Mouse (Mus musculus) liver, postnatal 0 days (tissue): ENCODE data around the gene Dlg1.

Source experiments
- CTCF ChIP-seq: sonication (generic); IDR thresholded peaks from 2 replicates; pipeline ENCODE4 v1.5.1; 2016; ENCODE audit warnings: antibody characterized with exemption, low read depth
- EP300 ChIP-seq: IDR thresholded peaks from 2 replicates; pipeline ENCODE4 v1.6.1; 2016; ENCODE audit warnings: antibody characterized with exemption, low read depth, mild to moderate bottlenecking

DNA sequence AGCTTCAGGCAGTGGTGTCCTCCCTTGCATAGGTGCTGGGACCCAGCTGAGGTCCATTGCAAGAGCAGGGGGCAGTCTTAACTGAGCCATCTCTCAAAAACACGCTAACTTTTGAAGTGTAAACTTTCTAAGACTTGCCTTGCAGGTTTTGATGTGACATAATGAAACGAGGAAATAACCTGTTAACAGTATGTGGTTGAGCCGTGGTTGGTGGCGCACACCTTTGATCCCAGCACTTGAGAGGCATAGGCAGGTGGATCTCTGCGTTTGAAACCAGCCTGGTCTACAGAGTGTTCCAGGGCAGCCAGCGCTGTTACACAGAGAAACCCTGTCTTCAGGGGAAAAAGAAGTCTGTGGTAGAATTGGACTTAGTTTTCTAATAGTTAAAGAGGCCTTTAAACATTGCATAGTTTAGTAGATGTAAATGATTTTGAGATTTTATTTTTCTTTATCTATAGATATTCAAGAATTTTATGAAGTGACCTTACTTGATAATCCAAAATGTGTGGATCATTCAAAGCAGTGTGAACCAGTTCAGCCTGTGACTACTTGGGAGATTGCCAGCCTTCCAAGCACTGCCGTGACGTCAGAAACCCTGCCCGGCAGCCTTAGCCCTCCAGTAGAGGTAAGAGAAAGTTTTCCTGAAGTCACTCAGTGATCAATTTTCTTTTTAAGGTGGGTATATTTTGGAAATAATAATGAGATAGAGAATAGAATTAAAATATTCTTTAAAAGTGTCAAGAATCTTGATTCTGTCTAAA lies 20.6 kb downstream of the Dlg1 start:
- TF ChIP-seq CTCF (no peak), EP300 (no peak)
